Mouse (Mus musculus) inflammation-experienced regulatory T-cells, adult 6 months (primary cell): ENCODE measurements at regions not wholly inside any gene's neighbourhood (a gene's known extent, or its start where the extent isn't known, plus 50 kb on each side); places are given as distances from the start of the nearest gene placed in this dataset.

Source experiments
- ATAC-seq: one replicate; pipeline ENCODE4 v1.8.0; 2017

DNA sequence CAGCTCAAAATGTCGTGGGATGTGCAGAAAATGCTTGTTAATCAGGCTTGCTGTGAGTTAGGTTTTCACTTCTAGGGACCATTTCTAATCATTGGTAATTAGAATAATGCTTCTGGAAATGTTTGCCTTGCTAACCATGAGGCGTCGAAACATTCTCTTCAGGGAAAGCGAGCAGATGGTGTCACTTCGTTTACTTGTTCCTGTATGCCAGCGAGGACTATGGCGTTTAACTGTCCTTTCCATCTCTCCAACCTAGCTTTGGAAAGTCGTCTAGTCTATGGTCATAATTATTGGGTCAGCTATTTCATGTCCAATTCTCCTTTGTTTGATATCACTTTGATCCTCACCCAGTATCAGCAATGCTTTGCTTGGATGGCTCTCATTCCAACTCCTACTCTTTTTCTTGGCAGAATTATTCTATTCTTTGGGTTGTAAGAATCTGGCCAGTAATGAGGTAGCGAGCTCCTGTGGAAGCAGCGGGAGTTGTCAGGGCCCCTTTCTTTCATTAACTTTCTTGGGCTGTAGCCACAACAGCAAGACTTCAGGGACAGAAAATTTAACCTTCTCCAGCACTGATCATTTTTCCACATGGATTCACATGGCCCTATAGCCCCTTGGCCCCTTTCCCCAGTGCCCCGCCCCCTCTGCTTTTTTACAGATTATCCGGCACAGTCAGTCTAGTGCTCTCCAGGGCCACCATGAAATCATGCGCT, 374.0 kb upstream of the Plscr5 start:
- ATAC-seq = no peak

DNA sequence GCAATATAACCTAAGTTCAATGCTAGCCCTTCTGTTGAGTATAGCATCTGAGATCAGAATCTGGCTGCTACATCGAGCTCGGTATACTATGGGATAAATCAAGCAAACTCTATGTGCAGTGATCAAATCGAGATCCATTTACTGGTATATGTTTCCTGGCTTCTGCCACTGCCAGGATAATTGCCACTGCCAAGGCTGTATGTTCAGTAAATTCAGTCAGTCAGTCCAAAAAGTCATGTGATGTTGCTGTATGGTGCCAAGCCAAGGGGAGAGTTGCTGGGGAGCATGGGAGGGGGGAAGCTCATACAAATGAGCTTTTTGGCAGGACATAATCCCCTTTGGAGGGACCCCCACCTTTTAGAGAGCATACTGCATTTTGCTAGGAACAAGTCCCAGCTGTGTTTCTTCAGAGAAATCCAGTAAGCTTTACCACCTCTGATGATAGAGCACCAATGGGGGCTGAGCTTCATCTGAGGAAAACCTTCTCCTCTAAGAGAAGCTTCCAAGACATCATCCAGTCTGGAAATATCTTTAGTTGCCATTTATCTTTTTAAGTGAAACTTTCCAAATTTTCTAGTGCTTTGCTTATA, 389.3 kb upstream of the Plscr5 start:
- ATAC-seq = no peak

GRCm38 (mm10) chr9:91798837-91799225, 393.9 kb upstream of the Plscr5 start:
- ATAC-seq = no peak

DNA sequence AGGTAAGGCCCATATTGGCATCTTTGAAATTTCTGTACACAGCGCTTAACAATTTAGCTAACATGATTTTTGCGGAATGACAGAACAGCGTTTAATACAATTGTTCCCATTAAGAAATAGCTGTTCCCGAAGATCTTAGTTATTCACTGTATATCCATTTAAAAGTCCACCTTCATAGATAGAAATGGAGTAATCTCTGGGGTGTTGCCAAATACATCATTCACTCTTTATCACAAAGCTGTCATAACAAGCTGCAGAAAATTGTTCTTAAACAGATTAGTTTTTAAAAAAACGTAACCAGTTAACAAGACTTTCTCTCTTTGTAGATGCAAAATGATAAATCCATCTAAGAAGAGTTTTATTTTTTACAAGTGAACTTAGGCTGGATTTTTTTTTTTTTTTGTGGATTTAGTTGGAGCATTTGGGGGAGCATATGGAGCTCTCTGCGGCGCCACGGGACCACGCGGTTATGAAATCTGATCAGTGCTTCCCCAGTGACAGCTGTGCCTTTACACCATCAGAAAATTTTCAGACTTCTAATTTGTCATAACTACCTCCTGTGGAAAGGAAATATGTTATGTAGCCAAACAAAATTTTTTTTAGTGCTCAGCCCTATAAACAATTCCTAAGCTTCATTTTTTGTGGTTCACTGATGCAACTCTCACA, 394.4 kb upstream of the Plscr5 start:
- ATAC-seq = no peak

DNA sequence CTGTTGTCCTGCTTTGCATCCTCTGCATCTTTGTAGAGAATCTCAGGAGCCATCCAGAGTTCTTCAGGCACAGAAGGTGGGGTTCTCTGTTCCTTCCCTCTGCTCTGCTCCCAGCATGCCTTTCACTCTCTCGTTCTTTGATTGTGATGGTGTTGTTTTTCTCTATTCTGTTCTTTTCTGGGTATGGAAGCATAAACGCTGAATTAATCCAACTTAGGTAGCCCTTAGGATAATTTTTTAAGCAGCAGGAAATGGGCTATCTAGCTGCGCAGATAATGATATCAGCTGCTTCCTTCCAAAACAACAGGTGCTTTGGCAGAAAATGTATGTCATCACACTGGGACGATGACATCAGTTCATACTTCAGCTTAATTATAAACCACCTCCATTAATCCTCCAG, 395.8 kb upstream of the Plscr5 start:
- ATAC-seq = no peak

GRCm38 (mm10) chr9:91752935-91753334, 387.3 kb upstream of the Zic1 start:
- ATAC-seq = no peak

- no peak for ATAC-seq
Observed at GRCm38 (mm10) chr9:91711106-91711505, 345.5 kb upstream of the Zic1 start.

DNA sequence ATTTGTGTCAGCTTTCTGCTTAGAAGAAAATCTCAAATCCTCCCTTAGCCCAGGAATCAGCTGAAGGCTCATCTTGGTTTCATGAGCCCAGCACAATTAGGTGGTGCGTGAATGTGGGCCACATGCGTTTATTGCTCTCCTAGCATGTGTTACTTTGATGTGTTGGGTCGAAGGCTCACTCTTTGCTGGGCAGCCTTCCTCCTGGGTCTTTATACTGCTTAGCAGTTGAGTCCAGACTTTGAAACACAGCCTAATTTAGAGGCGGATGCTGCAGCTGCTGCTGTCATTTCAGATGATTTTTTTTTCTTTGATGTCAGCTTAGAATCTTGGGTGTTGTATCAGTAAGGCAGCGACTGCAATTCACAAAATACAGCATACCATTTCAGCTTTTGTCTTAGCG, 315.2 kb upstream of the Zic1 start:
- no peak for ATAC-seq

DNA sequence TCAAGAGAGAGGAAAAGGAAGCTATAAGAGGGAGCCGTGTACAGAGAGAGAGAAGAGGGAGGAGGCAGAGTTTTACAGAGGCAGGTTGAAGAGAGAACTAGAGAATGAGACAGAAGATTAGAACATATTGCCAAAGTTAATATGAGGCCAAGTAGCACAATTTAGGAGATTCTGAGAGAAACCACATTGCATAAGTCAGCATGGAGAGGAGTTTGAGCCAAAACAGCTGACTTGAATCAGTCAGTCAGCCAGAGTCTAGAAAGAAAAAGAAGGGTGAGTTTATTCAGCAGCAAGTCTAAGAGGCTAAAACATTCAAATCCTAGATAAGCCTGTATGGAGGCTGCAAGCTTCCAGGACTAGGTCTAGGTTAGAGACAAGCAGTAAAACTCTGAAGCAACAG, 301.1 kb upstream of the Zic1 start:
- ATAC-seq = no peak

DNA sequence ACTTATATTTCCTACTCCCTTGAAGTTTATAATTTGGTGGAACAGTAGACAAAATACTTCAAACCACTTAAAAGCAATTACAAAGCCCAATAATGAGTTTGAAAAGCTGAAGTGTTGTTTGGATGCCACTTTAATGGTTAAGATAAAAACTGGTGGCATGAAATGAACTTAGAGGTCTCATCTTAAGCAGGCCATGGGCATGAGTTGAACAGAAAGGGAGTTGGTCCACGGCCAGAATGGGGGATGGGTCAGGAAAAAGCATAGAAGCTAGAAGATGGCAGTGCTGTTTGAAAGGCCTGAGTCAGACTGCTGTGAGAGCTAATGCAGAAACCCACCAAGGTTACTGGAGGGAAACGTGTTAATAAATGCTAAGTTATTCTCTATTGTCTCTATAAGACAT, 294.5 kb upstream of the Zic1 start:
- ATAC-seq = no peak

DNA sequence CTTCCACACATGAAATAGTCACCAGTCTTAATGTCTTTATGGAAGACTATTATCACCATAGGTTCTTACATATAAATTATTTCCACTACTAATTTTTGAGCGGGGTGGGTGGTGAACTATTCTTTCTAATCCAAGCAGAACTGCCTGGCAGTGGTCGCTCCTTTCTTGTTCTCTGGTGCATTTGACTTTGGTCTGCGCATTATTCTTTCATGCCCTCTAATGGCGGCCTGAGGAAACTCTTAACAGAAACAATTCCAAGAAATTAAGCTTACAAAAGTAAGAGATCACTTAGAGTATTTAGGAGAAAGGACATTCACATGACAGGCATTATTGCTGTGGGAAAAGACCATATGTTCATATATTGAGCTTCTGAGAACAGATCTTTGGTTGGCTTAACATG, 288.5 kb upstream of the Zic1 start:
- no peak for ATAC-seq

- no peak for ATAC-seq
Observed at GRCm38 (mm10) chr9:91652384-91653100, 286.9 kb upstream of the Zic1 start.

- no peak for ATAC-seq
Observed at GRCm38 (mm10) chr9:91610401-91610800, 244.8 kb upstream of the Zic1 start.

- ATAC-seq = no peak
Observed at GRCm38 (mm10) chr9:91609457-91610166, 244.0 kb upstream of the Zic1 start.

DNA sequence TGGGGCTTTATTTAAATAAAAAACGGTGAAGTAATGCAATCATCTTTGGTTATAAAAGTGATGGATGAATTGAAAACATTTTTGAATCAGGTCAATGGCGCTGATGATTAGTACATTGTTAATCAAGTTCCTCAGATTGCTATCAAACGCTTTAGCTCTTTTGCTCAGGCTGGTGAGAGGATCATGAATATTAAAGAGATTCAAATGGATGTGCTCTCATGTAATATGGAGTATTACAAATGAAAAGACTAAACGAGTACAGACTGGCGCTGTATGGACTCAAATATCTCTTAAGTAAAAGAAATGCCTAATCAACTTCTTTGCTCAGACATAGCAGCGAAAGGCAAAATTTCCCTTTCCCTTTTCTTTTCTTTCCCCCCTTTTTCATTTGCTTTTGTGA, 236.1 kb upstream of the Zic1 start:
- ATAC-seq = no peak

GRCm38 (mm10) chr9:91591915-91592314, 226.3 kb upstream of the Zic1 start:
- ATAC-seq = no peak

DNA sequence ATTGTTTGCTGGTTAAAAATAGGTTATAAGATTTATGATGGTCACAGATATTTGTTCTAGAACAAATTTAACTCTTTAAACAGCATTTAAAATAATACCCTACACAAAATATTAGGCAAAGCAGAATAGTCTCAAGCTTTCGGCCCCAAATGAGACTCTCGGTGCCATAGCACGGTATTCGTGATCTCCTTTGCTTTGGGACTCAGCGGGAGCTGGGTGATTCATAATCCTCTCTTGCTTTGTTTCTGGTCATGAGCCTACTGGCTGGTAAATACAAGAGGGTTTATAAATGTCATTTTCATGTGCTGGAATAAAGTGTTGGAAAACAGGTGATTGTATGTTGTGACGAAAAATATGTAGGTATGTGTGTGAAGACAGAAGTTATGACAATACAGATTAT, 223.1 kb upstream of the Zic1 start:
- no peak for ATAC-seq

DNA sequence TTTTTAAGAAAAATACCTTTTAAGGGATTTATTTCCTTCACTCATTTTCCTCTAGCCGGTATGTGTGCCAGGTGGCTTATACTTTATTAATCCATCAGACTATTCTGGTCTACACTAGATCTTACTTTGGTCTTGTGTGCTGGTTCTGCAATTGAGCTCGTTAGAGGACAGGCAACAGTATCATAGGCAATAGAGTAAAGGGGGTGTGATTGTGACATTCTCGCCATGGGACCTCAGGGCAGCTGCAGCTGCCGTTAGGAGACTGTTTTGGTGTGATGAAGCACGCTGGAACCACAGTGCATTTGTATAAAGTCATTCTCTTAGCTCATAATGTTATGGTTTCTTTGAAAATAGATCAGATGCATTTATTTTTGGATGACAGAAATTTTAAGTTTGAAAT, 222.3 kb upstream of the Zic1 start:
- no peak for ATAC-seq

- no peak for ATAC-seq
Observed at GRCm38 (mm10) chr9:91587271-91587670, 221.7 kb upstream of the Zic1 start.

DNA sequence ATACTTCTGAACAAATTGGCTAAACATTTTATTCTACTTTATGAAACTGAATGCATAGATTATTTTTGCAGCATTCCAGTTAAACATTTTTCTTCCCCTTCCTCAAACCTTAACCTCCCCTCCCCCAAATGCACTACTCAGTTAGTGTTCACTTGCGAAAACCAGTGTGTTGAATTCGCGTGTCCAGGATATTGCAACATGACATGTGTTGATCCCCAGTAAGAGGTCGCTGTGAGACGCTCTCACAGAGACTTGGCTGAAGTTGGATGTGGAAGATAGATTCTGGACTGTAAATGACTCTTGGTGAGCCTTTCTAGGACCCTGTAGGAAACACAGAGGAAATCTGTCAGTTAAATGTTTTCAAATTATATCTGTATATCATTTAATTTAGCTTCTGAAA, 221.0 kb upstream of the Zic1 start:
- ATAC-seq = no peak

DNA sequence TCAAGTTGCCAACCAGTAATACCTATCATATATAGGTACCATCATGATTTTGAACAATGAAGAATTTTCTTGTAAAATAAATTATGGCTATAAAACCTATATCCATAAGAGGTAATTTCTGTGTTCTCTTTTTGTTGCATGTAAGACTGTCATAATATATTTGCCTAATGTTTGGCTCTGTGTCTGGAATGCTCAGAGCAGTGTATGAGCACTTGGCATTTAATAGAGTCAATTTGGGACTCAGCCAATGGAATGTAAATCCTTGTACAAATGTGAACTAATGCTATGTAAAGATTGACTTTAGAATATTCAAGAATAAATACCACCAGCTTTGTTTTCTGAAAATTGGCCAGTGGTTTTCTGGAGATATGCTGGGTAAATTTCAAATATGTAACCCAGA, 208.5 kb upstream of the Zic1 start:
- no peak for ATAC-seq

GRCm38 (mm10) chr9:91566006-91566641, 200.5 kb upstream of the Zic1 start:
- ATAC-seq = no peak

GRCm38 (mm10) chr9:91561331-91561730, 195.7 kb upstream of the Zic1 start:
- no peak for ATAC-seq
